Comparison of ENCODE assay signal across 23 mouse cellular contexts in genomic region chr1:138628919-138629318, GRCm38 (mm10).
"Had no signal": no experiment of that assay in that cellular context is flagged by ENCODE, and none has a peak within 500 bp of the region (broad histone marks: within the 10 kb centered on the region; RNA-seq: fewer than 3 reads in every experiment).

No protein-coding gene starts in this region.

- ATAC-seq: hindbrain, embryonic 16.5 days; intestine, embryonic 15.5 days; intestine, postnatal 0 days had no signal

- H3K4me1 ChIP-seq: heart, embryonic 10.5 days; heart, embryonic 12.5 days; hindbrain, embryonic 10.5 days; hindbrain, embryonic 12.5 days; intestine, embryonic 15.5 days; limb, embryonic 10.5 days; limb, embryonic 12.5 days; liver, embryonic 13.5 days had no signal

- DNase-seq: gastrocnemius, adult 2 months; gastrocnemius, postnatal 10 days; gastrocnemius, postnatal 25 days; heart, adult 18-20 months; heart, postnatal 10 days; heart, postnatal 4 days; kidney, adult 18-20 months; kidney, postnatal 10 days; kidney, postnatal 25 days; kidney, postnatal 4 days; liver; liver, embryonic 13.5 days had no signal

- H3K4me3 ChIP-seq: gastrocnemius, adult 2 months; heart, embryonic 10.5 days; heart, embryonic 12.5 days; hindbrain, embryonic 10.5 days; hindbrain, embryonic 12.5 days; intestine, embryonic 15.5 days; layer of hippocampus, adult 2 months; left cerebral cortex, adult 2 months; limb, embryonic 10.5 days; limb, embryonic 12.5 days; liver, embryonic 13.5 days had no signal
